Mouse (Mus musculus) midbrain, embryonic 11.5 days (tissue): Measurements from ENCODE around the gene Noct. TPM values are rescaled to one million over a fixed set of nuclear protein-coding genes. Genes with fewer than 3 reads are reported as not detected.
A peak's percentile ranks its signal among the peaks of the same experiment; 100 is the strongest.

Experiments
- ATAC-seq: fragments of 200-750 bp; cut with Nextera tagmentation; 2 replicates; pipeline ENCODE4 v1.8.0; 2017; ENCODE audit warnings: moderate TSS enrichment, moderate library complexity; ENCODE audit not compliant: low FRiP score
- DNase-seq: peaks from one replicate; pipeline ENCODE4 v3.0.0; 2015; ENCODE audit warnings: low spot score; ENCODE audit errors: missing footprints
- H3K27ac ChIP-seq: fragments of 300-500 bp; sonication (generic); 2 replicates; pipeline ENCODE4 v1.5.1; 2014; ENCODE audit warnings: low read depth, low read length
- H3K27me3 ChIP-seq: fragments of 300-500 bp; sonication (generic); 2 replicates; pipeline ENCODE4 v1.6.1; 2014; ENCODE audit warnings: mild to moderate bottlenecking, low read length, moderate library complexity, mixed read lengths; ENCODE audit not compliant: control insufficient read depth, insufficient read depth
- H3K36me3 ChIP-seq: fragments of 300-500 bp; sonication (generic); 2 replicates; pipeline ENCODE4 v1.6.1; 2014; ENCODE audit warnings: mild to moderate bottlenecking, low read length, moderate library complexity, mixed read lengths; ENCODE audit not compliant: control insufficient read depth, insufficient read depth
- H3K4me1 ChIP-seq: fragments of 300-500 bp; sonication (generic); 2 replicates; pipeline ENCODE4 v1.6.1; 2014; ENCODE audit warnings: low read length; ENCODE audit not compliant: control insufficient read depth, insufficient read depth
- H3K4me2 ChIP-seq: fragments of 300-500 bp; sonication (generic); 2 replicates; pipeline ENCODE4 v1.6.1; 2014; ENCODE audit warnings: mild to moderate bottlenecking, moderate library complexity
- H3K4me3 ChIP-seq: fragments of 300-500 bp; sonication (generic); 2 replicates; pipeline ENCODE4 v1.5.1; 2014; ENCODE audit warnings: low read depth, low read length
- H3K9ac ChIP-seq: fragments of 300-500 bp; sonication (generic); 2 replicates; pipeline ENCODE4 v1.6.1; 2014; ENCODE audit warnings: low read length
- H3K9me3 ChIP-seq: fragments of 300-500 bp; sonication (generic); 2 replicates; pipeline ENCODE4 v1.6.1; 2016; ENCODE audit warnings: low read length; ENCODE audit not compliant: control insufficient read depth
- WGBS: fragments of 180-500 bp; shearing (Covaris S2); extraction: QIAGEN DNeasy Blood & Tissue Kit; methylation state at CpG from one replicate; pipeline ENCODE4 v1.1.7; 2014; 5-methylcytosine and 5-hydroxymethylcytosine counted together
- polyA plus RNA-seq: library from polyadenylated mRNA; unstranded; fragments of >200 nt; fragmentation: Nextera tagmentation; extraction: Ambion mirVana; gene quantifications from 2 replicates; pipeline ENCODE4 v1.2.1, GENCODE M21; 2014

Gene Noct
- polyA plus RNA-seq, 1 experiment from 2014 or later = 12.9 TPM

DNA sequence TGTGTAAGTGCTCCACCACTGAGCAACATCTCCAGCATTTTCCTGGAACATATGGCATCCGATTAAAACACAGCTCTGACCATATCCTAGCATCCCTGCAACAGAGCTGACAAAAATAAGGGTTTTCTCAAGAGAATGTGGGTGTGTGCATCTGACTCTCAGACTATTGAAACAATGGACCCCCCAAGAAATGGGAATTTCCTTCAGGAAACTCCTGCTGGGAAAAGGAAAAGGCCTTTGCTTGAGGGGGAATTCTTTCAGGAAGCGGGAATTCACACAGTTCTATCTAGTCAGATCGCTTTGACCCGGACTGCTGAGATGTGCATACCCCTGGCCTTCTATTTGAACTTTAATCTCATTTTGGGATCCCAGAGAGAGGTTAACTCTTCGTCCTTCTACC, 691 bp upstream of the Noct start:
- no peak overlapping the region for H3K9ac ChIP-seq
- no peaks in the 10 kb centered on the region for H3K36me3 ChIP-seq
- no peak overlapping the region for H3K27ac ChIP-seq
- peak overlapping the region; percentile 56; the same call in 1 of the 2 replicates for H3K4me2 ChIP-seq
- no peak overlapping the region for H3K4me3 ChIP-seq
- no peaks in the 10 kb centered on the region for H3K27me3 ChIP-seq
- no peak for ATAC-seq
- 18% methylated on average over 5 of the region's 5 CpGs for WGBS
- no peaks in the 10 kb centered on the region for H3K9me3 ChIP-seq
- peaks cover 4% of the 10 kb centered on the region; the same call in 1 of the 2 replicates for H3K4me1 ChIP-seq
- DNase-seq = no peak

DNA sequence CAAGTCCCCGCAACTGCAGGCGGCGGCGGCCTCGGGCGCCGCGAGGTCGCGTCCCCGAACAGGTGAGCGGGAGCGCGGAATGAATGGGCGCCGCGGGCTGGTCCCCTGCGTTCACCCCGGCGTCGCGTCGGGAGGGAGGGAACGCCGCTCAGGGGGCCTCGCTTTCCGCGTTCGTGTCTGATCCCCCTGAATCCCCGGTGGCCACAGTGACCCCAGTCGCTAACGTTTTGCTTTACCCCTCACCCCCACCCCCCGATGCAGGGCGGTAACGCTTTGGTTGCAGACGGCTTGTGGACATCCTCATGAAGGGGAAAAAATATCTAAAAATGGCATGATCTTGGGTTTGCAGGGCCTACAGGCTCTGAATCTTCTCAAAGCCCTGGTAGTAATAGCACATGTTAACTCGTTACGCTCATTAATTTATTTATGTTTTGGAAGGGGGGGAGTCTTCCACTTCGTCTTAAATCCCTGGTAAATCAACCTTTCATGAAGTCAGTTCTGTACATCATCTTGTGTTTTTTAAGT, 1.0 kb downstream of the Noct start:
- Histone ChIP-seq H3K27me3 (no peaks in the 10 kb centered on the region), H3K27ac (peak overlapping the region; percentile 94), H3K4me3 (peak overlapping the region; percentile 92), H3K36me3 (no peaks in the 10 kb centered on the region), H3K9ac (peak overlapping the region; percentile 94), H3K4me1 (peaks cover 4% of the 10 kb centered on the region; the same call in 1 of the 2 replicates), H3K4me2 (peak overlapping the region; percentile 56), H3K9me3 (no peaks in the 10 kb centered on the region)
- WGBS = under 1% methylated on average over 39 of the region's 39 CpGs
- ATAC-seq (no peak; the same call in 1 of the 2 replicates), DNase-seq (peak; percentile 93)

DNA sequence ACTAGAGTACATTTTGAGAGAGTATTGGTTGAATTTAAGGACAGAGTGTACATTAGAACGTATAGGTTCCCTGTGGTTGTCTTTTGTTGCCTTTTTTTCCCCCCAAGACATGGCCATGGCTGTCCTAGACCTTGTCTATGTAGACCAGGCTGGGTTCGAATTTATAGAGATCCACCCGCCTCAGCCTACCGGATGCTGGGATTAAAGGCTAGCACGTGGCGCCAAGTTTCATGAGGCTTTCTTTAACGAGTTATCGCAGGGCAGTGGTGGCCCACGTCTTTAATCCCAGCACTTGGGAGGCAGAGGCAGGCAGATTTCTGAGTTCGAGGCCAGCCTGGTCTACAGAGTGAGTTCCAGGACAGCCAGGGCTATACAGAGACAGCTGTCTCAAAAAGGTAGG, 1.7 kb downstream of the Noct start:
- DNase-seq = no peak
- Histone ChIP-seq H3K9ac (no peak overlapping the region), H3K27me3 (no peaks in the 10 kb centered on the region), H3K4me1 (peaks cover 4% of the 10 kb centered on the region; the same call in 1 of the 2 replicates), H3K9me3 (no peaks in the 10 kb centered on the region), H3K36me3 (no peaks in the 10 kb centered on the region), H3K4me3 (peak overlapping the region; percentile 92; the same call in 1 of the 2 replicates), H3K4me2 (peak overlapping the region; percentile 56; the same call in 1 of the 2 replicates), H3K27ac (no peak overlapping the region)
- no peak for ATAC-seq
- 97% methylated on average over 10 of the region's 10 CpGs for WGBS

DNA sequence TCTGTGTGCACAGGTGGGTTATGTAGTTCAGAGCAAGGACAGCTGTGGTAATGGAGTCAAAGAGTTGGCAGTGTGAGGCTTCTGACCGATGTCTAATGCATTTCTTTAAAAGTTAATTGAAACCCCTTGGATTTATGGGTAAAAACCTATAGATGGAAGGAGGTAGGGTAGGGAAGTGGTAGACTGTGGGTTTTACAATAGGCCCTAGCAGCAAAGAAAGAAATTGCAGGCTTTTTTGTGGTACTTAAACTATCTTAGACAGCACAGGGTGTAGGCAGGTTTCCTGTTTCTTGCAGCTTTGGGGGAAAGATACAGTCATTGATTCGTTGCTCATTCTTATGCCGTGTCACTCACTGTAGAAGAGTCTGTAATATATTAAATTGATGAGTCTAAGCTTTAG, 2.4 kb downstream of the Noct start:
- Histone ChIP-seq H3K27ac (no peak overlapping the region), H3K9ac (no peak overlapping the region), H3K4me1 (peaks cover 4% of the 10 kb centered on the region; the same call in 1 of the 2 replicates), H3K27me3 (no peaks in the 10 kb centered on the region), H3K4me2 (no peak overlapping the region), H3K4me3 (no peak overlapping the region), H3K9me3 (no peaks in the 10 kb centered on the region), H3K36me3 (no peaks in the 10 kb centered on the region)
- 88% methylated on average over 3 of the region's 3 CpGs for WGBS
- no peak for ATAC-seq
- no peak for DNase-seq

DNA sequence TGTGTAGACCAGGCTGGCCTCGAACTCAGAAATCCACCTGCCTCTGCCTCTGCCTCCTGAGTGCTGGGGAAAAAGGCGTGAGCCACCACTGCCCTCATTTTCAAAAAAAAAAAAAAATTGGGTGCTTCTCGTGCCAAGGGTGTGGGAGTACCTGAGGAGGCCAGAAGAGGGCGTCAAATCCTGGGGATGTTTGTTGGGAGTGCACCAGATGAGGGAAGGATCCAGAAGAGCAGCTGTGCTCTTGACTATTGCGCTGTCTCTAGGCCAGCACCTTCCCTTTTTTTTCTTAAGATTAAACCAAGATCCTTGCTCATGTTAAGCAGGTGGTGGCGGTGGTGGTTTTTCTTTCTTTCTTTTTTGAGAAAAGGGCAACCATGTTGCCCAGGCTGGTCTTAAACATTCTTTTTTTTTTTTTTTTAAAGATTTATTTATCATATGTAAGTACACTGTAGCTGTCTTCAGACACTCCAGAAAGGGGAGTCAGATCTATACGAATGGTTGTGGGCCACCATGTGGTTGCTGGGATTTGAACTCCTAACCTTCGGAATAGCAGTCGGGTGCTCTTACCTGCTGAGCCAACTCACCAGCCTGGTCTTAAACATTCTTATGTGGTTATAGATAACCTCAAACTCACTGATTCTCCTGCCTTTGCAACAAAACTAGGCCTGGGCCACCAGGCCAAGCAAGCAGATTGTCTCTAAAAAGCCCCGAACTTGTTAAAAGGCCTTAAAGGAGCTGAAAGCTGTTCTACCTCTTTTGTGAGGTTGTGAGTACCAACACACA, 4.0 kb downstream of the Noct start:
- no peak overlapping the region for H3K4me2 ChIP-seq
- no peak for ATAC-seq
- no peak overlapping the region for H3K27ac ChIP-seq
- no peak for DNase-seq
- H3K36me3 ChIP-seq = no peaks in the 10 kb centered on the region
- H3K4me3 ChIP-seq = no peak overlapping the region
- WGBS = 76% methylated on average over 10 of the region's 10 CpGs
- no peak overlapping the region for H3K9ac ChIP-seq
- no peaks in the 10 kb centered on the region for H3K9me3 ChIP-seq
- H3K4me1 ChIP-seq = peaks cover 4% of the 10 kb centered on the region; the same call in 1 of the 2 replicates
- no peaks in the 10 kb centered on the region for H3K27me3 ChIP-seq

DNA sequence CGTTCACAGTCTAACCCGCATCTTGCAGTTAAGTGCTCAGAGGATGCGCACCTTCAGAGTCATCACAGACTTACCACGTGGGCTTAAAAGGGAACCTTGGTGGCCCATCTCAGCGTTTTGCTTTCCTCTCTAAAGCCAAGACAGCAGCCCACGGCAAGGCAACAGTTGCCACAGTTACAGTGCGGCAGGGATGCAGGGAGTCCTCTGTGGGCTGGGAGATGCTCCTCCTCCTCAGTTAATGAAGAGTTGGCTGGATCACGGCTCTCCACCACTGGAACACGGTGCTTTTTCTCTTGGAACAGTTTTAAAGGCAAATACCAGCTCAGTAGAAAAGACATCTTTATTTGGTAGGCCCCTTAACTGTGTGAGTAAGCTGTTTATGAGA, 4.6 kb downstream of the Noct start:
- H3K4me1 ChIP-seq = peaks cover 4% of the 10 kb centered on the region; the same call in 1 of the 2 replicates
- H3K27ac ChIP-seq = no peak overlapping the region
- no peaks in the 10 kb centered on the region for H3K36me3 ChIP-seq
- no peak overlapping the region for H3K9ac ChIP-seq
- no peak for ATAC-seq
- 87% methylated on average over 9 of the region's 9 CpGs for WGBS
- no peak for DNase-seq
- no peaks in the 10 kb centered on the region for H3K9me3 ChIP-seq
- H3K27me3 ChIP-seq = no peaks in the 10 kb centered on the region
- H3K4me3 ChIP-seq = no peak overlapping the region
- no peak overlapping the region for H3K4me2 ChIP-seq

- H3K9ac ChIP-seq = no peak overlapping the region
- H3K27me3 ChIP-seq = no peaks in the 10 kb centered on the region
- no peak overlapping the region for H3K27ac ChIP-seq
- no peak overlapping the region for H3K4me2 ChIP-seq
- 91% methylated on average over 3 of the region's 3 CpGs for WGBS
- no peaks in the 10 kb centered on the region for H3K36me3 ChIP-seq
- DNase-seq = no peak
- no peak overlapping the region for H3K4me3 ChIP-seq
- H3K9me3 ChIP-seq = no peaks in the 10 kb centered on the region
- ATAC-seq = no peak
- no peaks in the 10 kb centered on the region; the same call in 1 of the 2 replicates for H3K4me1 ChIP-seq
Observed at GRCm38 (mm10) chr3:51229226-51229625, 5.0 kb downstream of the Noct start.

DNA sequence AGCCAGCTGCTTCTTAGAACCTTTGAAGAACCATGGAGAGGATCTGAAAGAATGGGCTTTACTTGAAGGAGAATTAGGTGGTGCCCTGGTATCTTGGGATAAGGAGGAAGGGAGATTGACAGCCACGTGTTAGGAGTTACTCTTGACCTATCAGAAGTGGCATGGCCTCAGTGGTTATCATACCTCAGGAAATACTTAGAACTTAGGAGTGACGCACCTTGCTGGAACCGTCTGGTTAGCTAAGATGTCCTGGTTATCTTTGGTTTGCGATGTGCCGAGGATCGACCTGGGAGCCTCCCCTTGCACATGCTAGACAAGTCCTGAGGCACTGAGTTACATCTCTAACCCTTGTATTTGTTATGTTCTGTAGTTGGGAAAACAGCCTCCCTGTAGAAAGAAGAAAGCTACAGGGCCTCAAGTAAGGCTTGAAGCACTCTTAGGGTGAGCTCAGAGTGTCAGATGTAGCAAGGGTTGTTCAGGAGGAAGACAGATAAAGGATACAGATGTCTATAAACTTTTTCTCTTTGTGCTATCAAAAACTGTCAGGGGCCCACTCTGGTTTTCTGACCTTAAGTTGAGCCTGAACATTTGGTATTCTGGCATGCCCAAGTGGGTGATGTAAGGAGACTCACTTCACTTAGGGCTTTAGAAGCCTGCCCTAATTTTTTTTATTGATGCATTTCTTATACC, 6.0 kb downstream of the Noct start:
- Histone ChIP-seq H3K9me3 (no peaks in the 10 kb centered on the region), H3K4me1 (no peaks in the 10 kb centered on the region; the same call in 1 of the 2 replicates), H3K27ac (no peak overlapping the region), H3K27me3 (no peaks in the 10 kb centered on the region), H3K36me3 (no peaks in the 10 kb centered on the region), H3K9ac (no peak overlapping the region), H3K4me2 (no peak overlapping the region), H3K4me3 (no peak overlapping the region)
- WGBS = 92% methylated on average over 6 of the region's 6 CpGs
- ATAC-seq (no peak), DNase-seq (no peak)

DNA sequence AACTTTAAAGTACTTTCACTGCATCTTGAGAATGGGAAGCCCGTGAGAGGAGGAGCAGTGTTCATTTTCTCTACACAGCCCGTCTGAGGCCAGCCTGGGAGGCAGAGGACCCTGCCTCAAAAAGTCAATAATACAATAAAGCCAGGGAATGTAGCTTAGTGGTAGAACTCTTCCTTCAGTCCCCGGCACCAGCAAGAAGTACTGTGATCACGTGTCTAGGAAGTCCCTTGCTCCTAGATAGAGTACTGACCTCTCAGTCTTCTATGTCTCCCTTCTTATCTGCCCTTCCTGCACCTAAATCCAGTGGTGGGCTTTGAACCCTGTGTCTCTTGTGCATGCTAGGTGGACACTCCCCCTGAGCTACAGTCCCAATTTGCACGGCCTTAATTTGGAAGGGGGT, 6.6 kb downstream of the Noct start:
- Histone ChIP-seq H3K4me3 (no peak overlapping the region), H3K27me3 (no peaks in the 10 kb centered on the region), H3K36me3 (no peaks in the 10 kb centered on the region), H3K4me1 (no peaks in the 10 kb centered on the region; the same call in 1 of the 2 replicates), H3K9me3 (no peaks in the 10 kb centered on the region), H3K27ac (no peak overlapping the region), H3K9ac (no peak overlapping the region), H3K4me2 (no peak overlapping the region)
- no peak for DNase-seq
- WGBS = 75% methylated on average over 5 of the region's 5 CpGs
- ATAC-seq = no peak
